In genomic region chr1:74076230-74076629, GRCm38 (mm10) we compare ENCODE assay signal across 25 mouse cellular contexts. TPM values are rescaled to one million over a fixed set of nuclear protein-coding genes. Genes with fewer than 3 reads are reported as not detected.
DNase-seq lines count a peak whose midpoint lies in the region; ATAC-seq and TF ChIP-seq lines count a peak whose summit lies in the region.
"Had no signal": no experiment of that assay in that cellular context is flagged by ENCODE, and none has a peak within 500 bp of the region (broad histone marks: within the 10 kb centered on the region; RNA-seq: fewer than 3 reads in every experiment).

No protein-coding gene starts in this region.

- H3K4me1 ChIP-seq in kidney, embryonic 15.5 days = peaks cover 10% of the 10 kb centered on the region
- H3K4me1 ChIP-seq in lung, postnatal 0 days (ENCODE audit: insufficient read depth, low read depth, low read length) = peaks cover 5% of the 10 kb centered on the region; the same call in 1 of the 2 replicates
- H3K4me1 ChIP-seq in stomach, embryonic 16.5 days (ENCODE audit: control insufficient read depth, insufficient read depth, low read length) = no peaks in the 10 kb centered on the region
- no peaks in the 10 kb centered on the region for H3K4me1 ChIP-seq in forebrain, embryonic 11.5 days (replicated peaks; ENCODE audit: control insufficient read depth, insufficient read depth, low read length)
- H3K4me1 ChIP-seq: hindbrain, embryonic 12.5 days; liver, embryonic 13.5 days; neural tube, embryonic 15.5 days had no signal

- no peaks in the 10 kb centered on the region for H3K36me3 ChIP-seq in kidney, embryonic 15.5 days
- no peaks in the 10 kb centered on the region for H3K36me3 ChIP-seq in lung, postnatal 0 days (ENCODE audit: insufficient read depth, low read length)
- H3K36me3 ChIP-seq in stomach, embryonic 16.5 days (ENCODE audit: control insufficient read depth, insufficient read depth, low read length) = no peaks in the 10 kb centered on the region
- no peaks in the 10 kb centered on the region for H3K36me3 ChIP-seq in forebrain, embryonic 11.5 days (ENCODE audit: control insufficient read depth, insufficient read depth, low read length)
- H3K36me3 ChIP-seq: heart, embryonic 10.5 days; liver, embryonic 13.5 days; neural tube, embryonic 15.5 days had no signal

- H3K27me3 ChIP-seq in kidney, embryonic 15.5 days = no peaks in the 10 kb centered on the region
- no peaks in the 10 kb centered on the region for H3K27me3 ChIP-seq in lung, postnatal 0 days (replicated peaks; ENCODE audit: insufficient read depth, low read length)
- H3K27me3 ChIP-seq in stomach, embryonic 16.5 days (ENCODE audit: control insufficient read depth, insufficient read depth, low read length) = no peaks in the 10 kb centered on the region
- no peaks in the 10 kb centered on the region for H3K27me3 ChIP-seq in forebrain, embryonic 11.5 days (ENCODE audit: control insufficient read depth, insufficient read depth, low read length)
- H3K27me3 ChIP-seq: hindbrain, embryonic 12.5 days; limb, embryonic 13.5 days; liver, embryonic 13.5 days; neural tube, embryonic 15.5 days had no signal

- no peaks in the 10 kb centered on the region for H3K9me3 ChIP-seq in kidney, embryonic 15.5 days (replicated peaks)
- no peaks in the 10 kb centered on the region for H3K9me3 ChIP-seq in lung, postnatal 0 days (ENCODE audit: low read length)
- no peaks in the 10 kb centered on the region for H3K9me3 ChIP-seq in stomach, embryonic 16.5 days (replicated peaks; ENCODE audit: control insufficient read depth, low read length)
- no peaks in the 10 kb centered on the region for H3K9me3 ChIP-seq in forebrain, embryonic 11.5 days (ENCODE audit: control insufficient read depth, low read length)
- H3K9me3 ChIP-seq: heart, embryonic 10.5 days; hindbrain, embryonic 12.5 days; limb, embryonic 13.5 days; liver, embryonic 13.5 days; neural tube, embryonic 15.5 days had no signal

- WGBS in kidney, embryonic 15.5 days = 76% methylated on average over 4 of the region's 4 CpGs
- 65% methylated on average over 4 of the region's 4 CpGs for WGBS in lung, postnatal 0 days
- 62% methylated on average over 4 of the region's 4 CpGs for WGBS in stomach, embryonic 16.5 days
- WGBS in forebrain, embryonic 11.5 days = 80% methylated on average over 4 of the region's 4 CpGs

- H3K4me2 ChIP-seq in kidney, embryonic 15.5 days = no peak overlapping the region
- no peak overlapping the region for H3K4me2 ChIP-seq in lung, postnatal 0 days (replicated peaks; ENCODE audit: low read depth, low read length)
- H3K4me2 ChIP-seq in stomach, embryonic 16.5 days (ENCODE audit: low read depth, low read length) = no peak overlapping the region
- H3K4me2 ChIP-seq in forebrain, embryonic 11.5 days (ENCODE audit: low read depth, low read length, severe bottlenecking) = no peak overlapping the region
- H3K4me2 ChIP-seq: hindbrain, embryonic 12.5 days; limb, embryonic 13.5 days; liver, embryonic 13.5 days; neural tube, embryonic 15.5 days had no signal

- no peak for ATAC-seq in kidney, embryonic 15.5 days (replicated peaks; ENCODE audit: low FRiP score)
- peak; percentile 81 for ATAC-seq in lung, postnatal 0 days
- peak; percentile 62; the same call in 1 of the 2 replicates for ATAC-seq in stomach, embryonic 16.5 days (ENCODE audit: insufficient read depth, low FRiP score)
- no peak for ATAC-seq in forebrain, embryonic 11.5 days (replicated peaks; ENCODE audit: low FRiP score)
- ATAC-seq: forebrain, embryonic 14.5 days; inflammation-experienced regulatory T-cells, adult 6 months; midbrain, embryonic 16.5 days had no signal

- DNase-seq in adrenal gland, adult (ENCODE audit: inconsistent age in 2 of 2, low spot score in 1 of 2) = peak; percentile 67 to 80
- DNase-seq in adrenal gland, postnatal 4 days (ENCODE audit: low spot score in 2 of 2) = no peak
- no peak for DNase-seq in kidney, adult 9 months
- DNase-seq in lung, postnatal 0 days (ENCODE audit: low spot score) = peak; percentile 65
- no peak for DNase-seq in forebrain, embryonic 11.5 days (ENCODE audit: low spot score)
- DNase-seq in right cerebral cortex, adult 2 months (ENCODE audit: low spot score in 2 of 2) = no peak
- DNase-seq: cerebellum, adult 2 months; gastrocnemius, postnatal 36 days; heart, postnatal 10 days; layer of hippocampus, postnatal 36 days; liver, embryonic 13.5 days; right cerebral cortex, postnatal 14 days; thymus, postnatal 25 days had no signal

- no peak for TF ChIP-seq CTCF in lung, postnatal 0 days (IDR thresholded peaks at IDR 0.05)

- H3K27ac ChIP-seq in kidney, embryonic 15.5 days = no peak overlapping the region
- H3K27ac ChIP-seq in lung, postnatal 0 days (ENCODE audit: low read length) = peak overlapping the region; percentile 20; the same call in 1 of the 2 replicates
- no peak overlapping the region for H3K27ac ChIP-seq in stomach, embryonic 16.5 days (ENCODE audit: low read length)
- H3K27ac ChIP-seq in forebrain, embryonic 11.5 days (ENCODE audit: low read depth, low read length) = no peak overlapping the region
- H3K27ac ChIP-seq: heart, embryonic 10.5 days; hindbrain, embryonic 12.5 days; limb, embryonic 13.5 days; liver, embryonic 13.5 days; neural tube, embryonic 15.5 days had no signal

- peak; percentile 80 for TF ChIP-seq EP300 in lung, postnatal 0 days (IDR thresholded peaks at IDR 0.05)

- H3K9ac ChIP-seq in kidney, embryonic 15.5 days = peak overlapping the region; percentile 21; the same call in 1 of the 2 replicates
- H3K9ac ChIP-seq in lung, postnatal 0 days (replicated peaks; ENCODE audit: low read depth) = no peak overlapping the region
- H3K9ac ChIP-seq in stomach, embryonic 16.5 days (ENCODE audit: low read length) = 0 out of 2 replicates have a peak overlapping the region, but pooled peaks have one; percentile 21
- H3K9ac ChIP-seq in forebrain, embryonic 11.5 days (ENCODE audit: low read length) = no peak overlapping the region
- H3K9ac ChIP-seq: hindbrain, embryonic 12.5 days; limb, embryonic 13.5 days; liver, embryonic 13.5 days; neural tube, embryonic 15.5 days had no signal

- H3K4me3 ChIP-seq in kidney, embryonic 15.5 days (replicated peaks) = no peak overlapping the region
- no peak overlapping the region for H3K4me3 ChIP-seq in lung, postnatal 0 days (ENCODE audit: low read depth, low read length)
- no peak overlapping the region for H3K4me3 ChIP-seq in stomach, embryonic 16.5 days (replicated peaks; ENCODE audit: low read length)
- H3K4me3 ChIP-seq in forebrain, embryonic 11.5 days (ENCODE audit: low read depth, low read length) = no peak overlapping the region
- H3K4me3 ChIP-seq: heart, embryonic 10.5 days; hindbrain, embryonic 12.5 days; limb, embryonic 13.5 days; liver, embryonic 13.5 days; neural tube, embryonic 15.5 days had no signal

RNA-seq across cellular contexts. Expression of gene Tns1, which starts 48.0 kb away (rescaled TPM):
- 100 to 1,000 TPM; 252 to 275 TPM for total RNA-seq in adrenal gland, postnatal 4 days (2021)
- polyA plus RNA-seq in kidney, embryonic 15.5 days (2015; fragmentation: Nextera tagmentation; extraction: Ambion mirVana) = 62.7 and 70.9 TPM in 2 replicates
- 184 and 185 TPM in 2 replicates for polyA plus RNA-seq in lung, postnatal 0 days (2015; fragmentation: Nextera tagmentation; extraction: Ambion mirVana)
- polyA plus RNA-seq in stomach, embryonic 16.5 days (2015; fragmentation: Nextera tagmentation; extraction: Ambion mirVana) = 42.1 and 45.0 TPM in 2 replicates
- 15.6 and 17.1 TPM in 2 replicates for polyA plus RNA-seq in forebrain, embryonic 11.5 days (2014; fragmentation: Nextera tagmentation; extraction: Ambion mirVana)

RNA-seq across cellular contexts. Expression of gene Rufy4, which starts 49.1 kb away (rescaled TPM):
- total RNA-seq in adrenal gland, postnatal 4 days (2021) = 1 to 10 TPM; 3.9 to 4.0 TPM
- 0.17 and 0.40 TPM in 2 replicates for polyA plus RNA-seq in kidney, embryonic 15.5 days (2015; fragmentation: Nextera tagmentation; extraction: Ambion mirVana)
- 0.42 and 0.43 TPM in 2 replicates for polyA plus RNA-seq in lung, postnatal 0 days (2015; fragmentation: Nextera tagmentation; extraction: Ambion mirVana)
- polyA plus RNA-seq in stomach, embryonic 16.5 days (2015; fragmentation: Nextera tagmentation; extraction: Ambion mirVana) = 0.25 and 0.44 TPM in 2 replicates
- polyA plus RNA-seq in forebrain, embryonic 11.5 days (2014; fragmentation: Nextera tagmentation; extraction: Ambion mirVana) = 0.24 and 0.27 TPM in 2 replicates
- total RNA-seq: ES-E14; layer of hippocampus, adult 18-20 months; layer of hippocampus, postnatal 36 days had no signal
- polyA plus RNA-seq: inflammation-experienced regulatory T-cells, adult 6 months; kidney, embryonic 14.5 days had no signal

Comparison
In these comparisons a context has a peak if more than half of its experiments do, and no peak if none do; other contexts are left out.
1. DNase-seq: peak in adrenal gland, adult (2 of 2) and lung, postnatal 0 days (single experiment); none in adrenal gland, postnatal 4 days (0 of 2), kidney, adult 9 months (single experiment), forebrain, embryonic 11.5 days (single experiment) and right cerebral cortex, adult 2 months (0 of 2).
2. ATAC-seq: peak in lung, postnatal 0 days (single experiment) and stomach, embryonic 16.5 days (single experiment); none in kidney, embryonic 15.5 days (single experiment) and forebrain, embryonic 11.5 days (single experiment).
3. H3K9ac ChIP-seq: peak in kidney, embryonic 15.5 days (single experiment) and stomach, embryonic 16.5 days (single experiment); none in lung, postnatal 0 days (single experiment) and forebrain, embryonic 11.5 days (single experiment).